Mouse (Mus musculus): ENCODE measurements around the gene Irak1bp1. TPM values are rescaled to one million over a fixed set of nuclear protein-coding genes. Genes with fewer than 3 reads are reported as not detected.

Irak1bp1 gene
- polyA plus RNA-seq, 1 experiment from 2014 or later: 11.9 TPM

DNA sequence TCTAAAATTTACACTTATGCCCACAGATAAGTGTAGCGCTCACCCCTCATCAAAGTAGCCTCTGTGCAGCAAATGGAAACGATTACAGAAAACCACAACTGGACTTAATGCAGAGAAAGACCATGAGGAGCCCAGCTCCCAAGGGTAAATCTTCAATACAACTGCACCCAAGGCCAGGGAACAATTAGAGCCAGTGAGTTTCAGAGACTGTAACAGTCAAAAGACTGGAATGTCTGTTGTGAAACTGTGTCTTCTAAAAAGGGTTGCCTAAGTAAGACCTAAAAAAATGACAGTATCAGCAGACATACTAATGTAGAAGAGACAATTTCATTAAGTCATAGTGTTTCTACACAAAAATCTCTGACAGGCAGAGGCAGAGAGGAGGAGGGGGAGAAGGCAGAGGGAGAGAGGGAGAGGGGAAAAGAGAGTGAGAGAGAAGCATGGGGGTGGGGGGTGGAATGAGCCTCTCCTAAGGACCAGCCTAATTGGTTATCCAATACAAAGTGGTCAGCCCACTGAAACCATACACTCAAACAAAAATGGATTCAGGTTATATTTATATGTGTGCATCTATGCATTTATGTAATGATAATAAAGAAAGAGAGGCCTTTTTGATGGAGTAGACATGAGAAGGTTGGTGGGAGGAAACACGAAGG is 32.6 kb downstream of the Irak1bp1 start:
- Histone ChIP-seq H3K36me3 (ENCODE audit: control insufficient read depth, insufficient read depth) (0 out of 2 replicates have a peak, but pooled peaks cover 2% of the 10 kb centered on the region), H3K4me2 (ENCODE audit: low read depth, low read length) (no peak overlapping the region), H3K4me1 (ENCODE audit: control insufficient read depth, insufficient read depth, low read length) (no peaks in the 10 kb centered on the region), H3K4me3 (ENCODE audit: low read length) (no peak overlapping the region), H3K27me3 (ENCODE audit: control insufficient read depth, insufficient read depth, low read length) (no peaks in the 10 kb centered on the region), H3K9me3 (replicated peaks; ENCODE audit: control insufficient read depth, low read length) (no peaks in the 10 kb centered on the region), H3K27ac (ENCODE audit: low read length) (no peak overlapping the region), H3K9ac (ENCODE audit: low read length) (no peak overlapping the region)
- 83% methylated on average over 3 of the region's 3 CpGs for WGBS
- ATAC-seq (replicated peaks; ENCODE audit: extremely low read depth, insufficient read depth, low FRiP score): no peak

DNA sequence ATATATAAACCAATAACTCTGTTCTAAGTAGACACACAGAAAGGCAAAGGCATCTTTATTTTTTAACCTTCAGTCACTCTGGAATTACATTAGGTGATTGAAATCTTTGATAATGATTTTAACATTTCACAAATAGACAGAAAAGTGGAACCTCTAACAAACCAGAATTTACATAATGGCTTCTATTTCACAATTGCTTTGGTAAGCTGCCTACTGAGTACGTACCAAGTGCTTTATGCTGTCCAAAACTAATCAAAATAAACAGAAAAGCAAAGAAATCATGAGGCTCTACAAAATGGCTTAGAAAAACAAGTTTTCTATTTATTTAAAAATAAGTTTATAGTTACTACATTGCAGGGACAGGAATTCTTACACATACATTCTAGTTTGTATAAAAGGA is 36.8 kb downstream of the Irak1bp1 start:
- H3K27me3 ChIP-seq (ENCODE audit: control insufficient read depth, insufficient read depth, low read length): no peaks in the 10 kb centered on the region
- H3K27ac ChIP-seq (ENCODE audit: low read length): no peak overlapping the region
- peaks cover 4% of the 10 kb centered on the region for H3K36me3 ChIP-seq (ENCODE audit: control insufficient read depth, insufficient read depth)
- H3K4me3 ChIP-seq (ENCODE audit: low read length): no peak overlapping the region
- no peaks in the 10 kb centered on the region for H3K9me3 ChIP-seq (replicated peaks; ENCODE audit: control insufficient read depth, low read length)
- 93% methylated on average over 1 of the region's 1 CpGs for WGBS
- no peaks in the 10 kb centered on the region for H3K4me1 ChIP-seq (ENCODE audit: control insufficient read depth, insufficient read depth, low read length)
- no peak overlapping the region for H3K9ac ChIP-seq (ENCODE audit: low read length)
- no peak for ATAC-seq (replicated peaks; ENCODE audit: extremely low read depth, insufficient read depth, low FRiP score)
- no peak overlapping the region for H3K4me2 ChIP-seq (ENCODE audit: low read depth, low read length)

DNA sequence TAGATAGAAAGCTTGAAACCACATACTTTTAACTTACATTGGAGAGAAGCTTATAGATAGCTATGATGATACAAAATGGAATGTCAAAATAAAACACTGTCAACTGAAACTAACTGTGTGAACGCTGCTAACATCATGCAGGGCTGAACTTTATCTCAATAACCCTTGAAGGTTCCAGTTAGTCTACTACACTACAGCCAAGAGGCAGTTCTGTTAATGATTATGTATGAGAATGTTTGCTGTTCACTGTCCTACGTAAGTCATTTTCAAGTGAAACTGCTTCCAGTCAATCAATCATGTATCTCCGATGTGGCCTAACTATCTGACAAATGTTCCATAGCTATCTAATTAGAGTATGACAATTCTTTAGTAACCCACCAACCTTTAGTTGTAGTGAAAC is 38.4 kb downstream of the Irak1bp1 start:
- no peaks in the 10 kb centered on the region for H3K9me3 ChIP-seq (replicated peaks; ENCODE audit: control insufficient read depth, low read length)
- H3K27me3 ChIP-seq (ENCODE audit: control insufficient read depth, insufficient read depth, low read length): no peaks in the 10 kb centered on the region
- no peak overlapping the region for H3K9ac ChIP-seq (ENCODE audit: low read length)
- ATAC-seq (replicated peaks; ENCODE audit: extremely low read depth, insufficient read depth, low FRiP score): no peak
- no peak overlapping the region for H3K27ac ChIP-seq (ENCODE audit: low read length)
- H3K4me3 ChIP-seq (ENCODE audit: low read length): no peak overlapping the region
- no peaks in the 10 kb centered on the region for H3K4me1 ChIP-seq (ENCODE audit: control insufficient read depth, insufficient read depth, low read length)
- H3K4me2 ChIP-seq (ENCODE audit: low read depth, low read length): no peak overlapping the region
- WGBS: 69% methylated on average over 3 of the region's 3 CpGs
- H3K36me3 ChIP-seq (ENCODE audit: control insufficient read depth, insufficient read depth): peaks cover 12% of the 10 kb centered on the region

DNA sequence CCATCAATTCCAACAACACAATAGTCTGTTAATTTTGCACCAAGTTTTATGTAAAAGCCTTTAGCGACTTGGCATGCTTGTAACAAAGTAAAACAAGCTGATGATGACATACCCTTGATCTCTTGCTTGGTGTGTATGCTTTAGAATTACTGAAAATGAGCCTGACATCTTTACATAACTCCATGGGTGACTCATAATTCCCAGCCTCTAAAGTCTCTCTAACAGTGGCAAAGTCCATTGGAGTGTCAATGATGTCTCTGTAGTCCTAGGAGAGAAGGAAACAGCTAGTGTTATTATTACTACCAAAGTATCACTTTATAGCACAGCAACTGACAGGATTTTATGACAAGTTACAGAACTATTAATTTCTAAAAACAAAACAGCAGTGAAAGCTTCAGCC is 47.7 kb downstream of the Irak1bp1 start:
- Histone ChIP-seq H3K27me3 (ENCODE audit: control insufficient read depth, insufficient read depth, low read length) (no peaks in the 10 kb centered on the region), H3K4me1 (ENCODE audit: control insufficient read depth, insufficient read depth, low read length) (no peaks in the 10 kb centered on the region), H3K36me3 (ENCODE audit: control insufficient read depth, insufficient read depth) (peaks cover 43% of the 10 kb centered on the region), H3K27ac (ENCODE audit: low read length) (no peak overlapping the region), H3K9ac (ENCODE audit: low read length) (no peak overlapping the region), H3K4me2 (ENCODE audit: low read depth, low read length) (no peak overlapping the region), H3K4me3 (ENCODE audit: low read length) (no peak overlapping the region), H3K9me3 (replicated peaks; ENCODE audit: control insufficient read depth, low read length) (no peaks in the 10 kb centered on the region)
- 93% methylated on average over 1 of the region's 1 CpGs for WGBS
- ATAC-seq (replicated peaks; ENCODE audit: extremely low read depth, insufficient read depth, low FRiP score): no peak

DNA sequence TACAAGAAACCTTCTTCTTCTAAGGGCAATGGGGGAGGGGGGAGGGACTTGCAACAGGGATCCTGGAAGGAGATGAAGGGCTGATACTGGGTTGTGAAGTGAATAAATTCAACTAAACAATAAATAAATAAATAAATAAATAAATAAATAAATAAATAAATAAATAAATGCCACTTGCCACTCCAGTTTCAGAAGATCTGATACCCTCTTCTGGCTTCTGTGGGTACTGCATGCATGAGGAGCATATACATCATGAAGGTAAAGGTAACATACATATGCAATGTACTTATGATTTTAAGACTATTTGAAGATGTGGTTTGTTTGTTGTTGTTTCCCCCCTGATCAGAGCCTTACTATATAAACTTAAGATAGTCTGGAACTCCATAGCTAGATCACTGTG is 54.8 kb downstream of the Irak1bp1 start:
- no peak for ATAC-seq (replicated peaks; ENCODE audit: extremely low read depth, insufficient read depth, low FRiP score)
- Histone ChIP-seq H3K36me3 (ENCODE audit: control insufficient read depth, insufficient read depth) (peaks cover 47% of the 10 kb centered on the region), H3K9me3 (replicated peaks; ENCODE audit: control insufficient read depth, low read length) (0 out of 2 replicates have a peak, but pooled peaks cover 2% of the 10 kb centered on the region), H3K27me3 (ENCODE audit: control insufficient read depth, insufficient read depth, low read length) (no peaks in the 10 kb centered on the region), H3K27ac (ENCODE audit: low read length) (no peak overlapping the region), H3K4me1 (ENCODE audit: control insufficient read depth, insufficient read depth, low read length) (no peaks in the 10 kb centered on the region), H3K4me3 (ENCODE audit: low read length) (no peak overlapping the region), H3K9ac (ENCODE audit: low read length) (no peak overlapping the region), H3K4me2 (ENCODE audit: low read depth, low read length) (no peak overlapping the region)

DNA sequence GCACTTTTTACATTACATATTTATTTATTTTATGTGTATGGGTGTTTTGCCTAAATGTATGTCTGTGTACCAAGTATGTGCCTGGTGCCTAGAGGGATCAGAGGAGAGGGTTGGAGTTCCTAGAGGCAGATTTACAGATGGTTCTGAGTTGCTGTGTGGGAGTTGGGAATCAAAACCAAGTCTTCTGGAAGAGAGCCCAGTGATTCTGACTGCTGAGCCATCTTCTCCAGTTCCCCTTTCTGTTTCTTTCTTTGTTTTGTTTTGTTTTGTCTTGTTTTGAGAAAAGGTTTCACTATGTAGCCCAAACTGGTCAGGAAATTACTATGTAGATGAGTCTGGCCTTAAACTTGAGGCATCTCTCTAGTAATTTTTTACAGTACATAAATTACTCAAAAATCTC is 59.3 kb downstream of the Irak1bp1 start:
- peaks cover 34% of the 10 kb centered on the region for H3K36me3 ChIP-seq (ENCODE audit: control insufficient read depth, insufficient read depth)
- no peaks in the 10 kb centered on the region for H3K4me1 ChIP-seq (ENCODE audit: control insufficient read depth, insufficient read depth, low read length)

More for the DNA sequence above, 59.3 kb downstream of the Irak1bp1 start:
- no peak overlapping the region for H3K4me3 ChIP-seq (ENCODE audit: low read length)
- no peak overlapping the region for H3K9ac ChIP-seq (ENCODE audit: low read length)
- no peak overlapping the region for H3K4me2 ChIP-seq (ENCODE audit: low read depth, low read length)
- no peak for ATAC-seq (replicated peaks; ENCODE audit: extremely low read depth, insufficient read depth, low FRiP score)
- no peak overlapping the region for H3K27ac ChIP-seq (ENCODE audit: low read length)
- H3K27me3 ChIP-seq (ENCODE audit: control insufficient read depth, insufficient read depth, low read length): no peaks in the 10 kb centered on the region
- H3K9me3 ChIP-seq (replicated peaks; ENCODE audit: control insufficient read depth, low read length): 0 out of 2 replicates have a peak, but pooled peaks cover 2% of the 10 kb centered on the region

Other genes starting within 250 kb of the Irak1bp1 start
- 45.4 and 48.6 TPM in 2 replicates for gene Phip, start 146.0 kb downstream of the Irak1bp1 start, polyA plus RNA-seq (2015; fragmentation: Nextera tagmentation; extraction: Ambion mirVana)

Measured in heart, embryonic 16.5 days (tissue).